Mouse (Mus musculus) cerebellum, adult 18-20 months (tissue): ENCODE results near the gene Gm18336.
"Not testable (repeated sequence)": the region's sequence is repeated elsewhere in the genome, so short reads cannot be mapped to it uniquely, and the experiment has no call there.

ENCODE experiments used
- DNase-seq, 2 experiments: peaks; one replicate each; pipeline ENCODE4 v3.0.0; 2021

The Gm18336 gene

GRCm38 (mm10) chrX:73398636-73399035 lies at the start of gene Gm18336:
Gm18336 (minus strand) TSS chrX:73398736.
- DNase-seq, result not testable (repeated sequence)

- no peak for DNase-seq
These were observed 42.9 kb upstream of the Gm18336 start for GRCm38 (mm10) chrX:73441428-73441827.

GRCm38 (mm10) chrX:73435252-73435651 lies 36.7 kb upstream of the Gm18336 start, which contains the start of gene Trex2:
Trex2 (minus strand) TSS chrX:73435344.
- no peak for DNase-seq

- DNase-seq, result no peak
These were observed 34.3 kb upstream of the Gm18336 start for GRCm38 (mm10) chrX:73432850-73433249.

- no peak for DNase-seq
These were observed 31.5 kb upstream of the Gm18336 start for GRCm38 (mm10) chrX:73430036-73430435.

GRCm38 (mm10) chrX:73412767-73413166 lies 14.2 kb upstream of the Gm18336 start:
- DNase-seq, result no peak

GRCm38 (mm10) chrX:73410880-73411517 lies 12.5 kb upstream of the Gm18336 start, which contains the start of gene Zfp92:
Zfp92 (plus strand) TSS chrX:73411096.
- DNase-seq, result no peak

GRCm38 (mm10) chrX:73401616-73402015 lies 3.1 kb upstream of the Gm18336 start:
- no peak for DNase-seq

GRCm38 (mm10) chrX:73400951-73401350 lies 2.4 kb upstream of the Gm18336 start:
- DNase-seq, result no peak

- DNase-seq, result no peak
These were observed 2.1 kb downstream of the Gm18336 start for GRCm38 (mm10) chrX:73396446-73396845.

GRCm38 (mm10) chrX:73391481-73391880 lies 7.1 kb downstream of the Gm18336 start:
- no peak for DNase-seq

- no peak for DNase-seq
These were observed 13.6 kb downstream of the Gm18336 start for GRCm38 (mm10) chrX:73384924-73385323.

- no peak for DNase-seq
These were observed 14.1 kb downstream of the Gm18336 start for GRCm38 (mm10) chrX:73384419-73384818.

- DNase-seq, result no peak
These were observed 35.2 kb downstream of the Gm18336 start for GRCm38 (mm10) chrX:73363291-73363690.

- DNase-seq, result no peak
These were observed 41.8 kb downstream of the Gm18336 start for GRCm38 (mm10) chrX:73356719-73357118.

- no peak for DNase-seq
These were observed 42.4 kb downstream of the Gm18336 start for GRCm38 (mm10) chrX:73356163-73356562.
